8 mouse cellular contexts compared by ENCODE assay signal in genomic region chr10:44458534-44459315, GRCm38 (mm10).
DNase-seq lines count a peak whose midpoint lies in the region; ATAC-seq and TF ChIP-seq lines count a peak whose summit lies in the region.

No protein-coding gene starts in this region.

- peak overlapping the region; percentile 93 for H3K4me2 ChIP-seq in CH12.LX (ENCODE audit: insufficient read depth, low read depth, poor library complexity, severe bottlenecking)
- peak overlapping the region; percentile 98 for H3K4me2 ChIP-seq in forebrain, embryonic 11.5 days (ENCODE audit: low read depth, low read length, severe bottlenecking)
- H3K4me2 ChIP-seq in heart, postnatal 0 days (ENCODE audit: low read depth, low read length) = peak overlapping the region; percentile 97
- H3K4me2 ChIP-seq in lung, embryonic 15.5 days = peak overlapping the region; percentile 94

- under 1% methylated on average over 53 of the region's 54 CpGs for WGBS in forebrain, embryonic 11.5 days
- under 1% methylated on average over 54 of the region's 54 CpGs for WGBS in heart, postnatal 0 days
- WGBS in lung, embryonic 15.5 days = under 1% methylated on average over 54 of the region's 54 CpGs
- WGBS in olfactory bulb, adult 2 months = 1% methylated on average over 54 of the region's 54 CpGs
- WGBS in thymus, adult 2 months = under 1% methylated on average over 54 of the region's 54 CpGs

- H3K9me3 ChIP-seq in CH12.LX (replicated peaks; ENCODE audit: low read length) = no peaks in the 10 kb centered on the region
- H3K9me3 ChIP-seq in forebrain, embryonic 11.5 days (ENCODE audit: control insufficient read depth, low read length) = no peaks in the 10 kb centered on the region
- H3K9me3 ChIP-seq in heart, postnatal 0 days (replicated peaks; ENCODE audit: control insufficient read depth, low read length) = no peaks in the 10 kb centered on the region
- no peaks in the 10 kb centered on the region for H3K9me3 ChIP-seq in lung, embryonic 15.5 days

- peak overlapping the region; percentile 78; the same call in 1 of the 2 replicates for H3K9ac ChIP-seq in CH12.LX (ENCODE audit: insufficient read depth, low read depth)
- peak overlapping the region; percentile 44; the same call in 1 of the 2 replicates for H3K9ac ChIP-seq in forebrain, embryonic 11.5 days (ENCODE audit: low read length)
- H3K9ac ChIP-seq in heart, postnatal 0 days (replicated peaks; ENCODE audit: low read depth, low read length) = peak overlapping the region; percentile 51
- peak overlapping the region; percentile 50 for H3K9ac ChIP-seq in lung, embryonic 15.5 days

- DNase-seq in CH12.LX (ENCODE audit: extremely low read depth) = peak; percentile 90
- DNase-seq in c-Kit-positive CD71-positive TER-119-negative erythroid progenitor cells, embryonic 14.5 days (ENCODE audit: low read depth) = peak; percentile 72
- DNase-seq in forebrain, embryonic 11.5 days (ENCODE audit: low spot score) = peak; percentile 81
- DNase-seq in heart, postnatal 0 days (ENCODE audit: low spot score) = peak; percentile 63
- DNase-seq in kidney, postnatal 36 days = peak; percentile 56 to 78
- peak; percentile 83 for DNase-seq in thymus, adult 2 months

- in situ Hi-C loops in CH12.LX (cut with MboI; ENCODE audit: low pct_ligation_motif_present, low pct_unique_long_range_greater_than_20kb, low sequenced_read_pairs) = loop anchor here (5.0 to 10.0 kb wide), 5 partner anchors 149 to 586 kb away; no protein-coding TSS in a partner anchor

- TF ChIP-seq EP300 in CH12.LX (IDR thresholded peaks at IDR 0.05; ENCODE audit: low read length) = no peak; the same call in 1 of the 2 replicates
- TF ChIP-seq EP300 in heart, postnatal 0 days (IDR thresholded peaks at IDR 0.05; ENCODE audit: low read depth) = no peak

- ATAC-seq in forebrain, embryonic 11.5 days (replicated peaks; ENCODE audit: low FRiP score) = peak; percentile 87
- ATAC-seq in heart, postnatal 0 days (ENCODE audit: insufficient read depth, low read depth) = peak; percentile 85
- peak; percentile 84 for ATAC-seq in lung, embryonic 15.5 days (ENCODE audit: borderline replicate concordance, extremely low read depth, low FRiP score, low TSS enrichment)

- dilution Hi-C loops in CH12.LX (cut with MboI; ENCODE audit: extremely low pct_ligation_motif_present, extremely low pct_unique_long_range_greater_than_20kb, low sequenced_read_pairs) = no loop called here

- H3K79me2 ChIP-seq in CH12.LX (replicated peaks; ENCODE audit: control insufficient read depth, extremely low read depth, insufficient read depth, poor library complexity, severe bottlenecking) = peaks cover 28% of the 10 kb centered on the region

- H3K27me3 ChIP-seq in CH12.LX (replicated peaks) = no peaks in the 10 kb centered on the region
- peaks cover 15% of the 10 kb centered on the region for H3K27me3 ChIP-seq in forebrain, embryonic 11.5 days (ENCODE audit: control insufficient read depth, insufficient read depth, low read length)
- peaks cover 22% of the 10 kb centered on the region for H3K27me3 ChIP-seq in heart, postnatal 0 days (ENCODE audit: control insufficient read depth, insufficient read depth, low read length)
- peaks cover 26% of the 10 kb centered on the region for H3K27me3 ChIP-seq in lung, embryonic 15.5 days
- no peaks in the 10 kb centered on the region for H3K27me3 ChIP-seq in thymus, adult 2 months (ENCODE audit: control insufficient read depth, insufficient read depth, low read length)

- peak in 1 of 2 experiments; percentile 70; a peak in 2 of 4 replicates for TF ChIP-seq CTCF in CH12.LX (conservative IDR thresholded peaks at IDR 0.05 in 1 of 2, IDR thresholded peaks at IDR 0.05 in 1 of 2; ENCODE audit: low read depth in 2 of 2, low read length in 2 of 2)
- peak; percentile 40 for TF ChIP-seq CTCF in heart, postnatal 0 days (IDR thresholded peaks at IDR 0.05; ENCODE audit: low read depth)
- no peak for TF ChIP-seq CTCF in olfactory bulb, adult 2 months (IDR thresholded peaks at IDR 0.05; ENCODE audit: insufficient read depth, low read depth, low read length)
- no peak; the same call in 1 of the 2 replicates for TF ChIP-seq CTCF in thymus, adult 2 months (IDR thresholded peaks at IDR 0.05; ENCODE audit: borderline replicate concordance, control insufficient read depth, extremely low read depth, insufficient read depth, low read length, poor library complexity)

- peak overlapping the region; percentile 30 for H3K27ac ChIP-seq in CH12.LX (ENCODE audit: insufficient read depth, low read depth)
- no peak overlapping the region for H3K27ac ChIP-seq in forebrain, embryonic 11.5 days (ENCODE audit: low read depth, low read length)
- peak overlapping the region; percentile 56 for H3K27ac ChIP-seq in heart, postnatal 0 days (ENCODE audit: low read depth)
- H3K27ac ChIP-seq in lung, embryonic 15.5 days = peak overlapping the region; percentile 75
- peak overlapping the region; percentile 52; the same call in 1 of the 2 replicates for H3K27ac ChIP-seq in olfactory bulb, adult 2 months (ENCODE audit: insufficient read depth, low read depth, low read length)
- no peak overlapping the region for H3K27ac ChIP-seq in thymus, adult 2 months (ENCODE audit: control insufficient read depth, insufficient read depth, low read length)

- H3K36me3 ChIP-seq in CH12.LX (replicated peaks in 1 of 2; ENCODE audit: control insufficient read depth in 1 of 2, insufficient read depth in 1 of 2, low read length in 1 of 2) = no peaks in the 10 kb centered on the region
- no peaks in the 10 kb centered on the region for H3K36me3 ChIP-seq in forebrain, embryonic 11.5 days (ENCODE audit: control insufficient read depth, insufficient read depth, low read length)
- H3K36me3 ChIP-seq in heart, postnatal 0 days (replicated peaks; ENCODE audit: control insufficient read depth, insufficient read depth, low read length) = no peaks in the 10 kb centered on the region
- H3K36me3 ChIP-seq in lung, embryonic 15.5 days = no peaks in the 10 kb centered on the region
- no peaks in the 10 kb centered on the region for H3K36me3 ChIP-seq in thymus, adult 2 months (ENCODE audit: control insufficient read depth, insufficient read depth, low read length)

- peaks cover 0 to 40% of the 10 kb centered on the region in 2 experiments; a peak in 2 of 4 replicates for H3K4me1 ChIP-seq in CH12.LX (ENCODE audit: control insufficient read depth in 1 of 2, insufficient read depth in 2 of 2)
- H3K4me1 ChIP-seq in forebrain, embryonic 11.5 days (replicated peaks; ENCODE audit: control insufficient read depth, insufficient read depth, low read length) = peaks cover 10% of the 10 kb centered on the region; the same call in 1 of the 2 replicates
- H3K4me1 ChIP-seq in heart, postnatal 0 days (ENCODE audit: control insufficient read depth, insufficient read depth) = peaks cover 11% of the 10 kb centered on the region; the same call in 1 of the 2 replicates
- H3K4me1 ChIP-seq in lung, embryonic 15.5 days = peaks cover 36% of the 10 kb centered on the region
- peaks cover 4% of the 10 kb centered on the region for H3K4me1 ChIP-seq in olfactory bulb, adult 2 months (ENCODE audit: control insufficient read depth, insufficient read depth, low read length)
- H3K4me1 ChIP-seq in thymus, adult 2 months (replicated peaks; ENCODE audit: control insufficient read depth, insufficient read depth, low read length) = peaks cover 17% of the 10 kb centered on the region

- peak; percentile 84 for TF ChIP-seq POLR2A in CH12.LX (IDR thresholded peaks at IDR 0.05; ENCODE audit: low read depth, low read length)
- TF ChIP-seq POLR2A in olfactory bulb, adult 2 months (IDR thresholded peaks at IDR 0.05; ENCODE audit: insufficient read depth, low read depth, low read length) = no peak
- no peak for TF ChIP-seq POLR2A in thymus, adult 2 months (IDR thresholded peaks at IDR 0.05; ENCODE audit: control insufficient read depth, extremely low read depth, insufficient read depth, low read length, poor library complexity)

- peak; percentile 78 for TF ChIP-seq RAD21 in CH12.LX (IDR thresholded peaks at IDR 0.05; ENCODE audit: low read depth, low read length)

- peak overlapping the region; percentile 58 to 87 (median 62) for H3K4me3 ChIP-seq in CH12.LX (replicated peaks in 1 of 3; ENCODE audit: low read depth in 2 of 3, low read length in 2 of 3, poor library complexity in 1 of 3)
- peak overlapping the region; percentile 55 for H3K4me3 ChIP-seq in forebrain, embryonic 11.5 days (ENCODE audit: low read depth, low read length)
- H3K4me3 ChIP-seq in heart, postnatal 0 days (ENCODE audit: low read depth, low read length) = peak overlapping the region; percentile 69
- H3K4me3 ChIP-seq in lung, embryonic 15.5 days = peak overlapping the region; percentile 56
- peak overlapping the region; percentile 89 for H3K4me3 ChIP-seq in olfactory bulb, adult 2 months (ENCODE audit: insufficient read depth, low read depth, low read length)
- H3K4me3 ChIP-seq in thymus, adult 2 months (ENCODE audit: control insufficient read depth, insufficient read depth, low read length) = peak overlapping the region; percentile 55

TF ChIP-seq in CH12.LX, 34 proteins besides CTCF, POLR2A, EP300 and RAD21 (continues in another document):
- TF ChIP-seq MAX (IDR thresholded peaks at IDR 0.05; ENCODE audit: low read length) (peak; percentile 70), JUND (conservative IDR thresholded peaks at IDR 0.05; ENCODE audit: low read depth, low read length) (no peak), BHLHE40 (IDR thresholded peaks at IDR 0.05; ENCODE audit: low read depth, low read length) (peak; percentile 50; the same call in 1 of the 2 replicates), USF2 (conservative IDR thresholded peaks at IDR 0.05; ENCODE audit: low read depth, low read length) (no peak), NELFE (IDR thresholded peaks at IDR 0.05; ENCODE audit: low read depth, low read length) (peak; percentile 68), ZC3H11A (IDR thresholded peaks at IDR 0.05; ENCODE audit: low read depth, low read length) (peak; percentile 65), ZKSCAN1 (IDR thresholded peaks at IDR 0.05; ENCODE audit: borderline replicate concordance, low read depth, low read length) (no peak), JUN (IDR thresholded peaks at IDR 0.05; ENCODE audit: insufficient read depth, low read depth, low read length) (no peak), MAFK (IDR thresholded peaks at IDR 0.05; ENCODE audit: insufficient replicate concordance, low read length) (0 out of 2 replicates have a peak, but pooled peaks have one; percentile 2), USF1 (IDR thresholded peaks at IDR 0.05; ENCODE audit: low read depth, low read length) (no peak), RCOR1 (conservative IDR thresholded peaks at IDR 0.05; ENCODE audit: low read depth, low read length) (peak; percentile 69; the same call in 1 of the 2 replicates), MYC (IDR thresholded peaks at IDR 0.05; ENCODE audit: low read depth, low read length) (no peak), TCF12 (IDR thresholded peaks at IDR 0.05; ENCODE audit: low read depth, low read length) (peak; percentile 94), NRF1 (IDR thresholded peaks at IDR 0.05; ENCODE audit: low read depth, low read length) (peak; percentile 60; the same call in 1 of the 2 replicates), E2F4 (IDR thresholded peaks at IDR 0.05; ENCODE audit: insufficient replicate concordance, low read depth, low read length) (0 out of 2 replicates have a peak, but pooled peaks have one; percentile 16), ETS1 (conservative IDR thresholded peaks at IDR 0.05; ENCODE audit: low read depth, low read length) (peak; percentile 46)

Comparison
In these comparisons a context has a peak if more than half of its experiments do, and no peak if none do; other contexts are left out.
1. H3K27ac ChIP-seq: peak in CH12.LX (single experiment), heart, postnatal 0 days (single experiment), lung, embryonic 15.5 days (single experiment) and olfactory bulb, adult 2 months (single experiment); none in forebrain, embryonic 11.5 days (single experiment) and thymus, adult 2 months (single experiment).
2. Peak in every context shown above with its lines, with median percentiles within 50 percentile points of each other: DNase-seq, H3K4me2 ChIP-seq, H3K4me3 ChIP-seq, H3K9ac ChIP-seq and ATAC-seq.